Comparison of ENCODE assay signal across 8 mouse cellular contexts in genomic region chr6:88123858-88124261, GRCm38 (mm10). TPM values are rescaled to one million over a fixed set of nuclear protein-coding genes. Genes with fewer than 3 reads are reported as not detected.
A peak's percentile ranks its signal among the peaks of the same experiment; 100 is the strongest.
DNase-seq lines count a peak whose midpoint lies in the region; ATAC-seq lines count a peak whose summit lies in the region.

No protein-coding gene starts in this region.

- H3K27ac ChIP-seq in heart, embryonic 10.5 days: no peak overlapping the region
- no peak overlapping the region for H3K27ac ChIP-seq in liver, embryonic 15.5 days (replicated peaks)
- no peak overlapping the region for H3K27ac ChIP-seq in neural tube, embryonic 12.5 days

- no peaks in the 10 kb centered on the region for H3K9me3 ChIP-seq in heart, embryonic 10.5 days
- H3K9me3 ChIP-seq in liver, embryonic 15.5 days (replicated peaks): no peaks in the 10 kb centered on the region
- no peaks in the 10 kb centered on the region for H3K9me3 ChIP-seq in neural tube, embryonic 12.5 days

- 3% methylated on average over 9 of the region's 9 CpGs for WGBS in heart, embryonic 10.5 days
- 1% methylated on average over 9 of the region's 9 CpGs for WGBS in liver, embryonic 15.5 days (ENCODE audit: insufficient replicate concordance)
- 2% methylated on average over 9 of the region's 9 CpGs for WGBS in neural tube, embryonic 12.5 days

- H3K4me2 ChIP-seq in liver, embryonic 15.5 days: peak overlapping the region; percentile 56
- peak overlapping the region; percentile 43 for H3K4me2 ChIP-seq in neural tube, embryonic 12.5 days (replicated peaks)

- intact Hi-C loops in gastrocnemius, postnatal 14 days (cut with DNase I; ENCODE audit: low total_unique reads): loop anchor here (5.0 to 10.0 kb wide), 3 partner anchors 63 to 201 kb away; no protein-coding TSS in a partner anchor

- peak; percentile 74 for ATAC-seq in liver, embryonic 15.5 days (ENCODE audit: insufficient read depth)
- peak; percentile 72 for ATAC-seq in neural tube, embryonic 12.5 days (ENCODE audit: low FRiP score, low read depth)

- peak overlapping the region; percentile 43 for H3K4me3 ChIP-seq in heart, embryonic 10.5 days
- no peak overlapping the region; the same call in 1 of the 2 replicates for H3K4me3 ChIP-seq in liver, embryonic 15.5 days (replicated peaks)
- H3K4me3 ChIP-seq in neural tube, embryonic 12.5 days: no peak overlapping the region

- H3K9ac ChIP-seq in liver, embryonic 15.5 days: no peak overlapping the region
- no peak overlapping the region for H3K9ac ChIP-seq in neural tube, embryonic 12.5 days

- peaks cover 32% of the 10 kb centered on the region; the same call in 1 of the 2 replicates for H3K27me3 ChIP-seq in heart, embryonic 10.5 days (ENCODE audit: insufficient read depth, poor library complexity, severe bottlenecking)
- H3K27me3 ChIP-seq in liver, embryonic 15.5 days: no peaks in the 10 kb centered on the region
- no peaks in the 10 kb centered on the region; the same call in 1 of the 2 replicates for H3K27me3 ChIP-seq in neural tube, embryonic 12.5 days (replicated peaks)

- no peaks in the 10 kb centered on the region for H3K36me3 ChIP-seq in heart, embryonic 10.5 days
- H3K36me3 ChIP-seq in liver, embryonic 15.5 days (replicated peaks): no peaks in the 10 kb centered on the region
- no peaks in the 10 kb centered on the region for H3K36me3 ChIP-seq in neural tube, embryonic 12.5 days

- DNase-seq in gastrocnemius, postnatal 14 days: peak; percentile 41
- no peak for DNase-seq in gastrocnemius, adult 8-10 months (ENCODE audit: low spot score in 2 of 2)
- DNase-seq in embryo, embryonic 10 days (ENCODE audit: low spot score): peak; percentile 85
- peak; percentile 90 for DNase-seq in heart, embryonic 10.5 days (ENCODE audit: low spot score)
- peak; percentile 65 for DNase-seq in kidney, adult 9 months
- DNase-seq in thymus, postnatal 25 days: no peak

- H3K4me1 ChIP-seq in heart, embryonic 10.5 days: peaks cover 9% of the 10 kb centered on the region
- H3K4me1 ChIP-seq in liver, embryonic 15.5 days (replicated peaks): peaks cover 39% of the 10 kb centered on the region
- peaks cover 8% of the 10 kb centered on the region; the same call in 1 of the 2 replicates for H3K4me1 ChIP-seq in neural tube, embryonic 12.5 days

RNA-seq across cellular contexts. Expression of gene Rpn1, which starts 39.6 kb away (rescaled TPM):
- 10 to 100 TPM; 65.9 to 75.8 TPM for total RNA-seq in gastrocnemius, postnatal 14 days (2021)
- 100 to 1,000 TPM in 1 of 4 experiments, 10 to 100 TPM in 3; 67.2 to 101 (median 85.6) TPM for total RNA-seq in gastrocnemius, adult 8-10 months (2022)
- 268 and 346 TPM in 2 replicates for polyA plus RNA-seq in heart, embryonic 10.5 days (2016; fragmentation: Nextera tagmentation; extraction: Ambion mirVana)
- polyA plus RNA-seq in liver, embryonic 15.5 days (2015; fragmentation: Nextera tagmentation; extraction: Ambion mirVana): 181 and 184 TPM in 2 replicates
- polyA plus RNA-seq in neural tube, embryonic 12.5 days (2016; fragmentation: Nextera tagmentation; extraction: Ambion mirVana): 264 and 275 TPM in 2 replicates

Comparison
In these comparisons a context has a peak if more than half of its experiments do, and no peak if none do; other contexts are left out.
1. DNase-seq: peak in gastrocnemius, postnatal 14 days (single experiment), embryo, embryonic 10 days (single experiment), heart, embryonic 10.5 days (single experiment) and kidney, adult 9 months (single experiment); none in gastrocnemius, adult 8-10 months (0 of 2) and thymus, postnatal 25 days (single experiment).